Mouse (Mus musculus): ENCODE data around the gene Ccdc51. TPM values are rescaled to one million over a fixed set of nuclear protein-coding genes. Genes with fewer than 3 reads are reported as not detected.
A peak's percentile ranks its signal among the peaks of the same experiment; 100 is the strongest.

Ccdc51 gene
- polyA plus RNA-seq, 1 experiment from 2014 or later, result 13.5 TPM

GRCm38 (mm10) chr9:109060184-109060897 is 22.0 kb upstream of the Ccdc51 start:
- H3K9ac ChIP-seq (ENCODE audit: low read depth, low read length), result no peak overlapping the region
- H3K9me3 ChIP-seq (ENCODE audit: control insufficient read depth, low read length), result no peaks in the 10 kb centered on the region
- H3K27ac ChIP-seq (ENCODE audit: low read depth, low read length), result peak overlapping the region; percentile 90; the same call in 1 of the 2 replicates
- H3K4me1 ChIP-seq (ENCODE audit: control insufficient read depth, insufficient read depth, low read length), result peaks cover 8% of the 10 kb centered on the region; the same call in 1 of the 2 replicates
- ATAC-seq (ENCODE audit: low FRiP score, low TSS enrichment), result 0 out of 2 replicates have a peak, but pooled peaks have one; percentile 0
- H3K4me2 ChIP-seq (replicated peaks; ENCODE audit: low read depth, low read length), result no peak overlapping the region
- no peak overlapping the region for H3K4me3 ChIP-seq (ENCODE audit: low read length)
- WGBS, result 92% methylated on average over 16 of the region's 16 CpGs
- H3K36me3 ChIP-seq (ENCODE audit: control insufficient read depth, insufficient read depth, low read length), result peaks cover 71% of the 10 kb centered on the region
- H3K27me3 ChIP-seq (ENCODE audit: control insufficient read depth, insufficient read depth, low read length), result no peaks in the 10 kb centered on the region

GRCm38 (mm10) chr9:109060898-109061295 is 21.4 kb upstream of the Ccdc51 start:
- no peak overlapping the region for H3K27ac ChIP-seq (ENCODE audit: low read depth, low read length)
- H3K36me3 ChIP-seq (ENCODE audit: control insufficient read depth, insufficient read depth, low read length), result peaks cover 76% of the 10 kb centered on the region
- H3K27me3 ChIP-seq (ENCODE audit: control insufficient read depth, insufficient read depth, low read length), result no peaks in the 10 kb centered on the region
- no peak overlapping the region for H3K9ac ChIP-seq (ENCODE audit: low read depth, low read length)
- peaks cover 4% of the 10 kb centered on the region; the same call in 1 of the 2 replicates for H3K4me1 ChIP-seq (ENCODE audit: control insufficient read depth, insufficient read depth, low read length)
- no peak for ATAC-seq (ENCODE audit: low FRiP score, low TSS enrichment)
- no peak overlapping the region for H3K4me2 ChIP-seq (replicated peaks; ENCODE audit: low read depth, low read length)
- WGBS, result 89% methylated on average over 5 of the region's 5 CpGs
- no peaks in the 10 kb centered on the region for H3K9me3 ChIP-seq (ENCODE audit: control insufficient read depth, low read length)
- H3K4me3 ChIP-seq (ENCODE audit: low read length), result no peak overlapping the region

- H3K4me2 ChIP-seq (replicated peaks; ENCODE audit: low read depth, low read length), result no peak overlapping the region
- no peaks in the 10 kb centered on the region for H3K9me3 ChIP-seq (ENCODE audit: control insufficient read depth, low read length)
- no peak overlapping the region for H3K4me3 ChIP-seq (ENCODE audit: low read length)
- no peak for ATAC-seq (ENCODE audit: low FRiP score, low TSS enrichment)
- peaks cover 79% of the 10 kb centered on the region for H3K36me3 ChIP-seq (ENCODE audit: control insufficient read depth, insufficient read depth, low read length)
- peaks cover 8% of the 10 kb centered on the region for H3K4me1 ChIP-seq (ENCODE audit: control insufficient read depth, insufficient read depth, low read length)
- 91% methylated on average over 3 of the region's 3 CpGs for WGBS
- H3K27ac ChIP-seq (ENCODE audit: low read depth, low read length), result no peak overlapping the region
- no peaks in the 10 kb centered on the region for H3K27me3 ChIP-seq (ENCODE audit: control insufficient read depth, insufficient read depth, low read length)
- no peak overlapping the region for H3K9ac ChIP-seq (ENCODE audit: low read depth, low read length)
These were observed 14.1 kb upstream of the Ccdc51 start for GRCm38 (mm10) chr9:109068095-109068735.

GRCm38 (mm10) chr9:109073661-109074573 is 8.4 kb upstream of the Ccdc51 start, which contains the start of gene Atrip:
Gene Atrip, minus strand, starts transcription at chr9:109074124.
- peak; percentile 98 for ATAC-seq (ENCODE audit: low FRiP score, low TSS enrichment)
- WGBS, result under 1% methylated on average over 57 of the region's 57 CpGs
- no peaks in the 10 kb centered on the region for H3K9me3 ChIP-seq (ENCODE audit: control insufficient read depth, low read length)

GRCm38 (mm10) chr9:109080516-109080915 is 1.8 kb upstream of the Ccdc51 start:
- no peak for ATAC-seq (ENCODE audit: low FRiP score, low TSS enrichment)
- peaks cover 21% of the 10 kb centered on the region for H3K36me3 ChIP-seq (ENCODE audit: control insufficient read depth, insufficient read depth, low read length)
- no peaks in the 10 kb centered on the region for H3K9me3 ChIP-seq (ENCODE audit: control insufficient read depth, low read length)
- no peak overlapping the region for H3K9ac ChIP-seq (ENCODE audit: low read depth, low read length)
- H3K27ac ChIP-seq (ENCODE audit: low read depth, low read length), result no peak overlapping the region
- no peaks in the 10 kb centered on the region for H3K27me3 ChIP-seq (ENCODE audit: control insufficient read depth, insufficient read depth, low read length)
- peak overlapping the region; percentile 75; the same call in 1 of the 2 replicates for H3K4me2 ChIP-seq (replicated peaks; ENCODE audit: low read depth, low read length)
- peaks cover 10% of the 10 kb centered on the region for H3K4me1 ChIP-seq (ENCODE audit: control insufficient read depth, insufficient read depth, low read length)
- WGBS, result 92% methylated on average over 3 of the region's 3 CpGs
- H3K4me3 ChIP-seq (ENCODE audit: low read length), result no peak overlapping the region; the same call in 1 of the 2 replicates

More at GRCm38 (mm10) chr9:109073661-109074573, 8.4 kb upstream of the Ccdc51 start, which contains the start of gene Atrip:
- H3K9ac ChIP-seq (ENCODE audit: low read depth, low read length), result peak within 1 kb of the TSS; percentile 77
- peak within 1 kb of the TSS; percentile 34; the same call in 1 of the 2 replicates for H3K27ac ChIP-seq (ENCODE audit: low read depth, low read length)
- peak within 1 kb of the TSS; percentile 83 for H3K4me2 ChIP-seq (replicated peaks; ENCODE audit: low read depth, low read length)
- peak within 1 kb of the TSS; percentile 66 for H3K4me3 ChIP-seq (ENCODE audit: low read length)
- H3K4me1 ChIP-seq (ENCODE audit: control insufficient read depth, insufficient read depth, low read length), result peaks cover 15% of the 10 kb centered on the region
- no peaks in the 10 kb centered on the region for H3K27me3 ChIP-seq (ENCODE audit: control insufficient read depth, insufficient read depth, low read length)
- peaks cover 34% of the 10 kb centered on the region for H3K36me3 ChIP-seq (ENCODE audit: control insufficient read depth, insufficient read depth, low read length)

- peak; percentile 47; the same call in 1 of the 2 replicates for ATAC-seq (ENCODE audit: low FRiP score, low TSS enrichment)
- Histone ChIP-seq H3K4me1 (ENCODE audit: control insufficient read depth, insufficient read depth, low read length) (peaks cover 10% of the 10 kb centered on the region), H3K27ac (ENCODE audit: low read depth, low read length) (peak overlapping the region; percentile 73), H3K36me3 (ENCODE audit: control insufficient read depth, insufficient read depth, low read length) (peaks cover 21% of the 10 kb centered on the region), H3K9ac (ENCODE audit: low read depth, low read length) (peak overlapping the region; percentile 90), H3K9me3 (ENCODE audit: control insufficient read depth, low read length) (no peaks in the 10 kb centered on the region), H3K27me3 (ENCODE audit: control insufficient read depth, insufficient read depth, low read length) (no peaks in the 10 kb centered on the region), H3K4me3 (ENCODE audit: low read length) (peak overlapping the region; percentile 79), H3K4me2 (replicated peaks; ENCODE audit: low read depth, low read length) (peak overlapping the region; percentile 75)
- WGBS, result 4% methylated on average over 11 of the region's 11 CpGs
These were observed 557 bp upstream of the Ccdc51 start for GRCm38 (mm10) chr9:109081749-109082123.

- WGBS, result 21% methylated on average over 2 of the region's 2 CpGs
- no peaks in the 10 kb centered on the region for H3K9me3 ChIP-seq (ENCODE audit: control insufficient read depth, low read length)
- H3K4me2 ChIP-seq (replicated peaks; ENCODE audit: low read depth, low read length), result no peak overlapping the region
- no peak overlapping the region for H3K9ac ChIP-seq (ENCODE audit: low read depth, low read length)
- no peak overlapping the region for H3K27ac ChIP-seq (ENCODE audit: low read depth, low read length)
- peaks cover 15% of the 10 kb centered on the region for H3K4me1 ChIP-seq (ENCODE audit: control insufficient read depth, insufficient read depth, low read length)
- H3K4me3 ChIP-seq (ENCODE audit: low read length), result no peak overlapping the region
- peaks cover 10% of the 10 kb centered on the region; the same call in 1 of the 2 replicates for H3K36me3 ChIP-seq (ENCODE audit: control insufficient read depth, insufficient read depth, low read length)
- no peaks in the 10 kb centered on the region for H3K27me3 ChIP-seq (ENCODE audit: control insufficient read depth, insufficient read depth, low read length)
- ATAC-seq (ENCODE audit: low FRiP score, low TSS enrichment), result no peak
These were observed 2.6 kb downstream of the Ccdc51 start for GRCm38 (mm10) chr9:109084922-109085321.

- H3K27ac ChIP-seq (ENCODE audit: low read depth, low read length), result no peak overlapping the region
- ATAC-seq (ENCODE audit: low FRiP score, low TSS enrichment), result peak; percentile 32; the same call in 1 of the 2 replicates
- H3K9ac ChIP-seq (ENCODE audit: low read depth, low read length), result peak overlapping the region; percentile 29; the same call in 1 of the 2 replicates
- no peaks in the 10 kb centered on the region for H3K27me3 ChIP-seq (ENCODE audit: control insufficient read depth, insufficient read depth, low read length)
- H3K4me3 ChIP-seq (ENCODE audit: low read length), result no peak overlapping the region
- H3K4me2 ChIP-seq (replicated peaks; ENCODE audit: low read depth, low read length), result no peak overlapping the region
- 16% methylated on average over 5 of the region's 5 CpGs for WGBS
- no peaks in the 10 kb centered on the region for H3K9me3 ChIP-seq (ENCODE audit: control insufficient read depth, low read length)
- H3K4me1 ChIP-seq (ENCODE audit: control insufficient read depth, insufficient read depth, low read length), result peaks cover 8% of the 10 kb centered on the region
- peaks cover 11% of the 10 kb centered on the region for H3K36me3 ChIP-seq (ENCODE audit: control insufficient read depth, insufficient read depth, low read length)
These were observed 5.7 kb downstream of the Ccdc51 start for GRCm38 (mm10) chr9:109087987-109088386.
